Mouse (Mus musculus) forebrain, embryonic 11.5 days (tissue): ENCODE measurements around the gene Midn. TPM values are rescaled to one million over a fixed set of nuclear protein-coding genes. Genes with fewer than 3 reads are reported as not detected.
A peak's percentile ranks its signal among the peaks of the same experiment; 100 is the strongest.

ENCODE experiments used
- ATAC-seq: fragments of 200-750 bp; cut with Nextera tagmentation; replicated peaks from 2 replicates; pipeline ENCODE4 v1.8.0; 2017; ENCODE audit warnings: moderate TSS enrichment; ENCODE audit not compliant: low FRiP score
- DNase-seq: peaks from one replicate; pipeline ENCODE4 v3.0.0-alpha.2; 2017; ENCODE audit warnings: low spot score
- H3K27ac ChIP-seq: fragments of 300-500 bp; sonication (generic); 2 replicates; pipeline ENCODE4 v1.5.1; 2014; ENCODE audit warnings: low read depth, low read length
- H3K27me3 ChIP-seq: fragments of 300-500 bp; sonication (generic); 2 replicates; pipeline ENCODE4 v1.6.1; 2014; ENCODE audit warnings: mild to moderate bottlenecking, low read length, mixed read lengths; ENCODE audit not compliant: control insufficient read depth, insufficient read depth
- H3K36me3 ChIP-seq: fragments of 300-500 bp; sonication (generic); 2 replicates; pipeline ENCODE4 v1.6.1; 2014; ENCODE audit warnings: mild to moderate bottlenecking, low read length, moderate library complexity, mixed read lengths; ENCODE audit not compliant: control insufficient read depth, insufficient read depth
- H3K4me1 ChIP-seq: fragments of 300-500 bp; sonication (generic); replicated peaks from 2 replicates; pipeline ENCODE4 v1.6.1; 2014; ENCODE audit warnings: low read length, mixed read lengths; ENCODE audit not compliant: control insufficient read depth, insufficient read depth
- H3K4me2 ChIP-seq: fragments of 300-500 bp; sonication (generic); 2 replicates; pipeline ENCODE4 v1.6.1; 2014; ENCODE audit warnings: low read depth, mild to moderate bottlenecking, low read length, moderate library complexity, mixed read lengths; ENCODE audit not compliant: severe bottlenecking
- H3K4me3 ChIP-seq: fragments of 300-500 bp; sonication (generic); 2 replicates; pipeline ENCODE4 v1.5.1; 2014; ENCODE audit warnings: low read depth, low read length
- H3K9ac ChIP-seq: fragments of 300-500 bp; sonication (generic); 2 replicates; pipeline ENCODE4 v1.6.1; 2014; ENCODE audit warnings: low read length
- H3K9me3 ChIP-seq: fragments of 300-500 bp; sonication (generic); 2 replicates; pipeline ENCODE4 v1.6.1; 2016; ENCODE audit warnings: low read length, mixed read lengths; ENCODE audit not compliant: control insufficient read depth
- WGBS: fragments of 180-500 bp; shearing (Covaris S2); extraction: QIAGEN DNeasy Blood & Tissue Kit; methylation state at CpG from one replicate; pipeline ENCODE4 v1.1.7; 2014; 5-methylcytosine and 5-hydroxymethylcytosine counted together
- polyA plus RNA-seq: library from polyadenylated mRNA; unstranded; fragments of >200 nt; fragmentation: Nextera tagmentation; extraction: Ambion mirVana; gene quantifications from 2 replicates; pipeline ENCODE4 v1.2.1, GENCODE M21; 2014

Midn gene
- polyA plus RNA-seq, 1 experiment from 2014 or later: 58.3 TPM

DNA sequence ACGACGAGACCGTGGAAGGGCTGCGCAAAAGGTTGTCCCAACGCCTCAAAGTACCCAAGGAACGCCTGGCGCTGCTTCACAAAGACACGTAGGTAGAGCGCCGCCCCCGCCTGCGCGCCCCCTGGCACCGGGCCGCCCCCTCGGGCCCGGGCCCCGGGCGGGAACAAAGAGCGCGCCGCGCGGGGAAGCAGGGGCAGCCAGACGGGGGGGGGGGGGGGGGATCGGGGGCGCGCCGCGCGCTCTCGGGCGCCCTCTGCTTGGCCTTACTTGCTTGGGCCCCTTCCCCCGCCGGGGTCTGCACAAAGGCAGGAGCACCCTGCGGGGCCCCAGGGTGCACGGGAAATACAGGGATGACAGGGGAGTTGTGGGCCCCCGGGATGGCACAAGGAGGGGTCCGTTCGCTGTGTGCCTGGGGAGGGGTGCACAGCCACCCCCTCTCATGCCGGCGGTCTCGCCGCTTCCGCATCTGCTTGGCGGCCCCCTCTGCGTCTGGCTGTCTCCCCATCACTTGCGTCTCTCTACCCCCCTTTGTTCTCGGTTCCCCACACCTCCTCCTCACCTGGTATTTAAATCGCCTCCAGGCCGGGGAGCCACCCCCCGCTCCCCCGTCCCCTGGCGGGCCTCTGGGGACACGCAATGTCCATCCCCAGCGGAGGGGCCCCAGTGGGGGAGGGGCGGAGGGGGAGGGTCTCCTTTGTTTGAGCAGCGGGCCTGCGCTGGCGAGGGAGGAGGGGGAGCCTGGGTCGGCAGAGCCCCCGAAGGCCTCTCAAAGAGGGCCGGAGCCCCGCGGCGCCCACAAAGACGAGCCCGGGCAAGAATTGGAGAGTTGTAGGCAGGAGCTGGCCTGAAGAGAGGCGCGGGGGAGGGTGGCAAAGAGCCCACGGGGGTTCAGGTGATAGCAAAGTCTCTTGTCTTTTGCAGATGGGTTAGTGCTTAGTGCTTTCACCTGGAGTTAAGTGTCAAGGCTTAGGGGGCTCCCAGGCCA, 2.4 kb downstream of the Midn start:
- Histone ChIP-seq H3K4me3 (peak overlapping the region; percentile 99), H3K4me1 (peaks cover 39% of the 10 kb centered on the region), H3K4me2 (peak overlapping the region; percentile 73), H3K27ac (peak overlapping the region; percentile 99), H3K27me3 (no peaks in the 10 kb centered on the region), H3K9ac (peak overlapping the region; percentile 100), H3K9me3 (no peaks in the 10 kb centered on the region), H3K36me3 (peaks cover 33% of the 10 kb centered on the region)
- WGBS: under 1% methylated on average over 55 of the region's 71 CpGs
- ATAC-seq (peak; percentile 22), DNase-seq (peak; percentile 97)

DNA sequence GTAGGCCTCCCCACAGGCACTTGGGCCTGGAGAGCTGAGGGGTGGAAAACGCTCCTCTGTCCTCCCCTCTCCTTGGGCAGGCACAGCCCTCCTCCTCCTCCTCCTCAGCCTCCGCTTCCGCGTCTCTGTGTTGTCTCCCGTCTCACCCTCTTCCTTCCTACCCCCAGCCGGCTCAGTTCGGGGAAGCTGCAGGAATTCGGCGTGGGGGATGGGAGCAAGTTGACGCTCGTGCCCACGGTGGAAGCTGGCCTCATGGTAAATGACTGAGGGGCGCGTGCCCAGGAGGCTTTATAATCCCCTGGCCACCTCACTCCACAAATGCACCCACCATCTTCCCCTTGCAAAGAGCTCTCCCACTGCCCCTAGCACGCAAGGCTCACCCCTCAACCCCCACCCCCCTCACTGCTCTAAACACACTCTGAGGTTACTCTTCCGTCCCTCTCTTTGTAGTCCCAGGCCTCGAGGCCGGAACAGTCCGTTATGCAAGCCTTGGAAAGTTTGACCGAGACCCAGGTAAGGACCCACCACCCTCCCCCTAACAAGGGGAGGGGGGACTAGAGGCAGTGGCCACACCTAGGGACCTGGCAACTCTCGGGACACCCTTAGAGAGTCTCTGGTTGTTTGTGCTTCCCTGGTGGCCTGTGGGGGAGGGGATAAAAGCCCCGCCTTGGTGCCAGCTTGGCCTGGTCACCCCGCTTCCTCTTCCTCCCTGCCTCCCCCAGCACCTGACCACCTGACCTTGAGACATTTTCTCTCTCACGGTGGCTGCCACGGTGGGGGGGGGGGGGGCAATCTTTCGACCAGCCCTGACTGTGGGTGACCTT, 3.4 kb downstream of the Midn start:
- Histone ChIP-seq H3K4me2 (peak overlapping the region; percentile 73), H3K4me3 (peak overlapping the region; percentile 99), H3K4me1 (peaks cover 43% of the 10 kb centered on the region), H3K36me3 (peaks cover 40% of the 10 kb centered on the region), H3K9me3 (no peaks in the 10 kb centered on the region), H3K27ac (peak overlapping the region; percentile 99), H3K27me3 (no peaks in the 10 kb centered on the region), H3K9ac (peak overlapping the region; percentile 100)
- ATAC-seq (no peak), DNase-seq (peak; percentile 80)
- WGBS: 1% methylated on average over 26 of the region's 26 CpGs

DNA sequence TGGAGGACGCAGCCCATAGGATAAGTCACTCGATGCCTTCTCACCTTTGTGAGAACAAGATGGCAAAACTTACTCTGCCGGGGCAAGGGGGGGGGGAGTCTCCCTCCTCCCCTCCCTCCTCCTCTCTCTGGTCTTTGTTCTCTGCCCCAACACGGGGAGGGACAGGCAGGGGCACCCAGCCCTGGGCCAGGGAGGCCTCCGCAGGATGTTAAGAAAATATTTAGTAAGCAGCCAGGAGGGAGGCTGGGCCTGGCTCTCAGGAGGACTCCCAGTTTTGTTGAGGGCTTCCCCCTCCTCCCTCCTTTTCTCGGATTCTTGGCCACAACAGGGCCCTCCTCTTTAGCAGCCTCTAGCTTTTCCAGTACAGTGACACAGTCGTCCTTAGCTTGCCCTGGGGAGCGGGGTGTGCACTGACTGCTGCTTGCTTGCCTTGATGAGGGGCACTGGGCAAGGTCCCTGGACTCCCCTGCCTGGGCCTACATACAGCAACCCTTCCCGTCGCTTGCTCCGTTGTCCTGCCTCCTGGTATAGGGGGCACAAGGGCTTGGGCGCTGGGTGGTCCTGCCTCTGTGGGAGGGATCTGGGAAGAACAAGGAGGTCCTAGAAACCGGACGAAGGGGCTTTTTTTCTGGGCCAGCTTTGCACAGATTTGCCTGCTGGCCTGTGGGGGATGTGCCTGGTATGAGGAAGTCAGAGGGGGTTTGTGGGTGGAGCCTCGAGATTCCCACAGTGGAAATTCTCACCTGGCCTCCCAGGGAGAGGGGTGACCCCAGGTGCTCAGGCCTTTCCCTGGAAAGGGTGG, 4.2 kb downstream of the Midn start:
- peaks cover 45% of the 10 kb centered on the region for H3K4me1 ChIP-seq
- H3K27ac ChIP-seq: peak overlapping the region; percentile 99
- H3K9me3 ChIP-seq: no peaks in the 10 kb centered on the region
- 8% methylated on average over 15 of the region's 15 CpGs for WGBS
- peak; percentile 74 for DNase-seq
- H3K36me3 ChIP-seq: peaks cover 47% of the 10 kb centered on the region
- peak overlapping the region; percentile 73 for H3K4me2 ChIP-seq
- H3K27me3 ChIP-seq: no peaks in the 10 kb centered on the region
- peak overlapping the region; percentile 100 for H3K9ac ChIP-seq
- H3K4me3 ChIP-seq: peak overlapping the region; percentile 99
- ATAC-seq: no peak

DNA sequence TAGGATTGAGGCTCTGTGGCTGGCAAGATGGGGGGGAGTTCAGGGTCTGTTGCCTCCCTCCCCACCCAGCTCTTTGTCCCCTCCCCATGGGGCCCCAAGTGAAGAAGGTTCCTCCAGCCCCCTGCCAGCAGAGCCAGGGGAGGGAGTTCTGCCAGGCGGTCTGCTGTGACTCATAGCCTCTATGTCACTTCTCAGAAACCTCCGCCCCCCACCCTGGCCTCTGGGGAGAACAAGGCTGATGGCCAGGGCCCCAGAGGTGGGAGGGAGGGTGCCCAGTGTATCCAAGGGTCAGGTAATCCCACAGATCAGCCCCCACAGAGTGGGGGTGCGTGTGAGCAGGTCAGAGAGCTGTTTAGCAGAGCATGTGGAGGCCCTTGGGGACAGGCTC, 4.8 kb downstream of the Midn start:
- Histone ChIP-seq H3K9me3 (no peaks in the 10 kb centered on the region), H3K27ac (0 out of 2 replicates have a peak overlapping the region, but pooled peaks have one; percentile 99), H3K4me3 (peak overlapping the region; percentile 99), H3K36me3 (peaks cover 50% of the 10 kb centered on the region), H3K9ac (peak overlapping the region; percentile 100), H3K4me1 (peaks cover 46% of the 10 kb centered on the region), H3K4me2 (peak overlapping the region; percentile 73), H3K27me3 (no peaks in the 10 kb centered on the region)
- DNase-seq: no peak
- ATAC-seq: no peak
- WGBS: 43% methylated on average over 3 of the region's 3 CpGs

DNA sequence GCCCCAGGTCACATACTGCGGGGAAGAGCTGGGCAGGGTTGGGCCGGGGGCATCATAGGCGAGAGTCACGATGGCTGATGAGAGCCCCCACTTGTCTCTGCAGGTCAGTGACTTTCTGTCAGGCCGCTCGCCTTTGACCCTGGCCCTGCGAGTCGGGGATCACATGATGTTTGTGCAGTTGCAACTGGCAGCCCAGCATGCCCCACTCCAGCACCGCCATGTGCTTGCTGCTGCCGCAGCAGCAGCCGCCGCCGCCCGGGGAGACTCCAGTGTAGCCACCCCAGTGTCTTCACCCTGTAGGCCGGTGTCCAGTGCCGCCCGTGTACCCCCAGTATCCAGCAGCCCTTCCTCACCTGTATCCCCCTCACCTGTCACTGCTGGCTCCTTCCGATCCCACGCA, 5.6 kb downstream of the Midn start:
- Histone ChIP-seq H3K27ac (no peak overlapping the region), H3K4me2 (no peak overlapping the region)

DNA sequence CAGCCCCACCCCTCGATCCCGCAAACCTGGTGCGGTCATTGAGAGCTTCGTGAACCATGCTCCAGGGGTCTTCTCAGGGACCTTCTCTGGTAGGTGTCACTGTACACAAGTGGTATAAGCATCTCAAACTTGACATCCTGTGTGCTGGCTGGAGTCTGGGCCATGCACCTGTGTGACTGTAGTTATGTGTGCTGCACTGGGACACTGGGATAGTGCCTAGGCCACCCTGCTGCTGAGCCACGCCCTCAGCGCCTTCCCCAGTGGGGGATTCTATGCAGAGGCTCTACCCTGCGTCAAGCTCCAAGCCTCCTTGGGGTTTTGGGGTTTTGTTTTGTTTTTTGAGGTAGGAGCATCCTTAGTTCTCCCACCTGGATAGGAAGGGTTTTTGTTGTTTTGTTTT, 6.3 kb downstream of the Midn start:
- H3K4me3 ChIP-seq: no peak overlapping the region
- no peak overlapping the region for H3K27ac ChIP-seq
- H3K9ac ChIP-seq: no peak overlapping the region
- no peak for DNase-seq
- WGBS: 89% methylated on average over 7 of the region's 7 CpGs
- H3K4me1 ChIP-seq: peaks cover 59% of the 10 kb centered on the region
- ATAC-seq: no peak
- no peaks in the 10 kb centered on the region for H3K9me3 ChIP-seq
- H3K27me3 ChIP-seq: no peaks in the 10 kb centered on the region
- peaks cover 50% of the 10 kb centered on the region for H3K36me3 ChIP-seq
- H3K4me2 ChIP-seq: no peak overlapping the region

More for the DNA sequence above, 5.6 kb downstream of the Midn start:
- no peaks in the 10 kb centered on the region for H3K27me3 ChIP-seq
- WGBS: 91% methylated on average over 19 of the region's 19 CpGs
- ATAC-seq (no peak), DNase-seq (no peak)
- H3K36me3 ChIP-seq: peaks cover 50% of the 10 kb centered on the region
- H3K4me1 ChIP-seq: peaks cover 53% of the 10 kb centered on the region
- H3K9me3 ChIP-seq: no peaks in the 10 kb centered on the region
- no peak overlapping the region for H3K9ac ChIP-seq
- peak overlapping the region; percentile 99; the same call in 1 of the 2 replicates for H3K4me3 ChIP-seq

DNA sequence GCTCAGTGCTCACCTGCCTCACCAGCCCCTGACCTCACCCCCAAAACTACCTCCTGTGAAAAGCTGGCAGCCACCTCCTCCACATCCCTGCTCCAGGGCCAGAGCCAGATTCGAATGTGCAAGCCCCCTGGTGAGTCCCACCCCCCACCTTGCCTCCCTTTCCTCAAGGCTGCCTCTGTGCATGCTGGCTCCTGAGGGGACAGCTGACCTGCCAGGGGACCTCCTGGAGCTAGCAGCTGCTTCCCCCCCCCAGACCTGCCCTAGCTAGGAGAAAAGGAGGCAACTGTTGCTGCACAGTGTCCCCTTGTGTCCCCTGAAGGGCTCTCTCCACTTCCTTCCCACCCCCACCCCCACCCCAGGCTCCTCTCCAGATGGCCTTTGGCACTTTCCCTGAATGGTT, 7.2 kb downstream of the Midn start:
- H3K4me3 ChIP-seq: no peak overlapping the region
- no peak overlapping the region for H3K9ac ChIP-seq
- H3K9me3 ChIP-seq: no peaks in the 10 kb centered on the region
- DNase-seq: no peak
- no peak overlapping the region for H3K4me2 ChIP-seq
- 54% methylated on average over 1 of the region's 1 CpGs for WGBS
- no peaks in the 10 kb centered on the region for H3K27me3 ChIP-seq
- peaks cover 50% of the 10 kb centered on the region for H3K36me3 ChIP-seq
- no peak overlapping the region for H3K27ac ChIP-seq
- peaks cover 63% of the 10 kb centered on the region for H3K4me1 ChIP-seq
- ATAC-seq: no peak
